Mouse (Mus musculus) stomach, embryonic 14.5 days (tissue): ENCODE data around the gene Olfr583. TPM values are rescaled to one million over a fixed set of nuclear protein-coding genes. Genes with fewer than 3 reads are reported as not detected.

ENCODE experiments used
- ATAC-seq: fragments of 200-750 bp; cut with Nextera tagmentation; 2 replicates; pipeline ENCODE4 v1.8.0; 2017; ENCODE audit warnings: low read depth, moderate TSS enrichment; ENCODE audit not compliant: insufficient number of reproducible peaks, insufficient read depth, low FRiP score
- H3K27ac ChIP-seq: fragments of 300-500 bp; sonication (generic); 2 replicates; pipeline ENCODE4 v1.5.1; 2014; ENCODE audit warnings: mild to moderate bottlenecking, low read length, moderate library complexity, mixed read lengths
- H3K27me3 ChIP-seq: fragments of 300-500 bp; sonication (generic); 2 replicates; pipeline ENCODE4 v1.6.1; 2014; ENCODE audit warnings: low read length, control low read depth, mixed read lengths; ENCODE audit not compliant: control insufficient read depth, insufficient read depth
- H3K36me3 ChIP-seq: fragments of 300-500 bp; sonication (generic); 2 replicates; pipeline ENCODE4 v1.6.1; 2014; ENCODE audit warnings: mild to moderate bottlenecking, control low read depth, low read length, moderate library complexity, mixed read lengths; ENCODE audit not compliant: control insufficient read depth, insufficient read depth
- H3K4me1 ChIP-seq: fragments of 300-500 bp; sonication (generic); 2 replicates; pipeline ENCODE4 v1.6.1; 2014; ENCODE audit warnings: low read length, control low read depth, mixed read lengths; ENCODE audit not compliant: control insufficient read depth, insufficient read depth
- H3K4me2 ChIP-seq: fragments of 300-500 bp; sonication (generic); replicated peaks from 2 replicates; pipeline ENCODE4 v1.6.1; 2014; ENCODE audit warnings: low read depth, low read length, control low read depth
- H3K4me3 ChIP-seq: fragments of 300-500 bp; sonication (generic); 2 replicates; pipeline ENCODE4 v1.5.1; 2014; ENCODE audit warnings: low read depth, low read length, control low read depth
- H3K9ac ChIP-seq: fragments of 300-500 bp; sonication (generic); replicated peaks from 2 replicates; pipeline ENCODE4 v1.6.1; 2014; ENCODE audit warnings: low read depth, mild to moderate bottlenecking, control low read depth, low read length, moderate library complexity, mixed read lengths
- H3K9me3 ChIP-seq: fragments of 300-500 bp; sonication (generic); 2 replicates; pipeline ENCODE4 v1.6.1; 2016; ENCODE audit warnings: low read depth, low read length, control low read depth; ENCODE audit not compliant: control insufficient read depth
- WGBS: fragments of 180-500 bp; shearing (Covaris S2); extraction: QIAGEN DNeasy Blood & Tissue Kit; methylation state at CpG from one replicate; pipeline ENCODE4 v1.1.7; 2014; 5-methylcytosine and 5-hydroxymethylcytosine counted together
- polyA plus RNA-seq: library from polyadenylated mRNA; unstranded; fragments of >200 nt; fragmentation: Nextera tagmentation; extraction: Ambion mirVana; gene quantifications from 2 replicates; pipeline ENCODE4 v1.2.1, GENCODE M21; 2014

Olfr583 gene
- not detected in 2 replicates for polyA plus RNA-seq

- WGBS: 87% methylated on average over 1 of the region's 1 CpGs
- no peak within 1 kb of the TSS for H3K4me2 ChIP-seq
- no peak for ATAC-seq
- no peaks in the 10 kb centered on the region for H3K27me3 ChIP-seq
- H3K9me3 ChIP-seq: no peaks in the 10 kb centered on the region
- H3K36me3 ChIP-seq: no peaks in the 10 kb centered on the region
- no peak within 1 kb of the TSS for H3K27ac ChIP-seq
- no peaks in the 10 kb centered on the region for H3K4me1 ChIP-seq
- H3K4me3 ChIP-seq: no peak within 1 kb of the TSS
- H3K9ac ChIP-seq: no peak within 1 kb of the TSS
Observed at GRCm38 (mm10) chr7:103051000-103051399, at the start of gene Olfr583. TSS of gene Olfr583 (plus strand) at chr7:103051300.

GRCm38 (mm10) chr7:103037724-103038123 lies 13.4 kb upstream of the Olfr583 start, which contains the start of gene Olfr582:
TSS of gene Olfr582 (plus strand) at chr7:103038024.
- no peak within 1 kb of the TSS for H3K9ac ChIP-seq
- H3K36me3 ChIP-seq: no peaks in the 10 kb centered on the region
- no peak for ATAC-seq

GRCm38 (mm10) chr7:103081585-103081984 lies 30.5 kb downstream of the Olfr583 start, which contains the start of gene Olfr584:
TSS of gene Olfr584 (plus strand) at chr7:103081885.
- Histone ChIP-seq H3K36me3 (no peaks in the 10 kb centered on the region), H3K4me1 (no peaks in the 10 kb centered on the region), H3K27ac (no peak within 1 kb of the TSS), H3K4me2 (no peak within 1 kb of the TSS), H3K27me3 (no peaks in the 10 kb centered on the region), H3K9me3 (peaks cover 3% of the 10 kb centered on the region; the same call in 1 of the 2 replicates), H3K9ac (no peak within 1 kb of the TSS), H3K4me3 (no peak within 1 kb of the TSS)
- 86% methylated on average over 1 of the region's 1 CpGs for WGBS
- ATAC-seq: no peak

More at GRCm38 (mm10) chr7:103037724-103038123, 13.4 kb upstream of the Olfr583 start, which contains the start of gene Olfr582:
- Histone ChIP-seq H3K9me3 (no peaks in the 10 kb centered on the region), H3K4me1 (no peaks in the 10 kb centered on the region), H3K27ac (no peak within 1 kb of the TSS), H3K4me2 (no peak within 1 kb of the TSS), H3K27me3 (no peaks in the 10 kb centered on the region), H3K4me3 (no peak within 1 kb of the TSS)

- no peaks in the 10 kb centered on the region for H3K36me3 ChIP-seq
- ATAC-seq: no peak
- no peak within 1 kb of the TSS for H3K4me2 ChIP-seq
- H3K9ac ChIP-seq: no peak within 1 kb of the TSS
- 90% methylated on average over 1 of the region's 1 CpGs for WGBS
- H3K27ac ChIP-seq: no peak within 1 kb of the TSS
- H3K4me1 ChIP-seq: no peaks in the 10 kb centered on the region
- no peaks in the 10 kb centered on the region for H3K9me3 ChIP-seq
- H3K27me3 ChIP-seq: no peaks in the 10 kb centered on the region
- no peak within 1 kb of the TSS for H3K4me3 ChIP-seq
Observed at GRCm38 (mm10) chr7:103097420-103097819, 46.3 kb downstream of the Olfr583 start, which contains the start of gene Olfr585. TSS of gene Olfr585 (plus strand) at chr7:103097720.

Other genes starting within 250 kb of the Olfr583 start
- gene Olfr564, start 247.8 kb upstream of the Olfr583 start, polyA plus RNA-seq: not detected in 2 replicates
- gene Olfr566, start 192.5 kb upstream of the Olfr583 start, polyA plus RNA-seq: not detected in 2 replicates
- not detected in 2 replicates for gene Olfr568, start 174.2 kb upstream of the Olfr583 start, polyA plus RNA-seq
- gene Olfr569, start 160.4 kb upstream of the Olfr583 start, polyA plus RNA-seq: not detected in 2 replicates
- not detected in 2 replicates for gene Olfr570, start 156.7 kb upstream of the Olfr583 start, polyA plus RNA-seq
- not detected in 2 replicates for gene Olfr571, start 133.8 kb upstream of the Olfr583 start, polyA plus RNA-seq
- gene Olfr572, start 126.9 kb upstream of the Olfr583 start, polyA plus RNA-seq: not detected in 2 replicates
- not detected in 2 replicates for gene Olfr573-ps1, start 108.7 kb upstream of the Olfr583 start, polyA plus RNA-seq
- not detected in 2 replicates for gene Olfr574, start 102.8 kb upstream of the Olfr583 start, polyA plus RNA-seq
- not detected in 2 replicates for gene Olfr575, start 92.5 kb upstream of the Olfr583 start, polyA plus RNA-seq
- gene Olfr576, start 88.6 kb upstream of the Olfr583 start, polyA plus RNA-seq: not detected in 2 replicates
- gene Olfr577, start 75.4 kb upstream of the Olfr583 start, polyA plus RNA-seq: not detected in 2 replicates
- gene Olfr578, start 62.0 kb upstream of the Olfr583 start, polyA plus RNA-seq: not detected in 2 replicates
- not detected in 2 replicates for gene Olfr582, start 13.3 kb upstream of the Olfr583 start, polyA plus RNA-seq
- not detected in 2 replicates for gene Olfr584, start 30.6 kb downstream of the Olfr583 start, polyA plus RNA-seq
- gene Olfr585, start 46.4 kb downstream of the Olfr583 start, polyA plus RNA-seq: not detected in 2 replicates
- gene Olfr586, start 74.3 kb downstream of the Olfr583 start, polyA plus RNA-seq: not detected in 2 replicates
- gene Olfr588-ps1, start 89.6 kb downstream of the Olfr583 start, polyA plus RNA-seq: not detected in 2 replicates
- gene Olfr589, start 105.1 kb downstream of the Olfr583 start, polyA plus RNA-seq: not detected in 2 replicates
- gene Olfr591, start 127.0 kb downstream of the Olfr583 start, polyA plus RNA-seq: not detected in 2 replicates
- not detected in 2 replicates for gene Olfr592, start 133.5 kb downstream of the Olfr583 start, polyA plus RNA-seq
- gene Olfr593, start 160.6 kb downstream of the Olfr583 start, polyA plus RNA-seq: not detected in 2 replicates
- gene Olfr594, start 165.7 kb downstream of the Olfr583 start, polyA plus RNA-seq: not detected in 2 replicates
- not detected in 2 replicates for gene Usp17ld, start 201.2 kb downstream of the Olfr583 start, polyA plus RNA-seq